Mouse (Mus musculus) urinary bladder, postnatal 25 days (tissue): ENCODE results near the gene Arhgef16.

Experiments used
- DNase-seq: peaks from one replicate; pipeline ENCODE4 v3.0.0; 2022; ENCODE audit warnings: low spot score

Gene Arhgef16

GRCm38 (mm10) chr4:154229569-154229968, 71.9 kb downstream of the Arhgef16 start:
- DNase-seq = no peak
